Mouse (Mus musculus) lung, postnatal 36 days (tissue): ENCODE data around the gene Grap.
A peak's percentile ranks its signal among the peaks of the same experiment; 100 is the strongest.

Experiments
- DNase-seq: peaks from one replicate; pipeline ENCODE4 v3.0.0; 2022; ENCODE audit warnings: mixed read lengths

Gene Grap

DNA sequence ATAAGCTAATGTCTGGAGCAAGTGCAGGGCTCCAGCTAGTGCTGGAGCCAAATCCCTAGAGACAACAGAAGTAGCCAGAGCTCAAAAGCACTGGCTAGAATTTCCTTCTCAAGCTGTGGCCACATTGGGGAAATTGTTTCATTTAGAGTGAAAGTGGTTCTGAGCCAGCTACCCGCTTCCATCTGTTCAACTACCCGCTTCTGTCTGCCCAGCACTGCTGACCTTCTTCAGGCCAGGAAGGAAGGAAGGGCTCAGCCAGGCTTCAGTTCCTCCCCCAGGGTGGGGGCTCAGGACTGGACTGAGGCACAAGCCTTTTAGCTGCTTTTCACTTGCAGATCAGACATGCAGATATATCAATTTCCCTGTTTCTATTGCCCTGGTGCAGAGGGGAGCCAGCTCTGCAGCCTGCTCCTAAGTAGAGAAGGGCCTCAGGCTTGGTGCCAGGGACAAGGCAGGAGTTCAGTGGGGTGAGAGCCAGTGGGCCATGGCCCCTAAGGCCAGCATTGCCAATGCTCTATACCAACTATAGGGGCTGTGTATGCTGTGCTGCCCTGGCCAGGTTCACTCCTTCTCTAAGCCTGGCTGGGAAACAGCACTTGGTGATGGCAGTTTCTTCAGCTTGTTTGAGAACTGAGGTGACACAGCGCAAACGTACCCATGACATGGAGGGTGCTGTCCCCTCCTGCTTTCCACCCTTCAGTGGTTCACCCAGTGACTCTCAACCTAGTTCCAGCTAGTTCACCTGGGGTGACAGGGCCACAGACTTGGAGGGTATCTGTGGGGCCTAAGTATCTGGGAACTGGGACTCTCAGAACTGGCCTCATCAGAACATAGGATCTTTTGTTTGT lies 6.2 kb downstream of the Grap start:
- DNase-seq: peak; percentile 47

DNA sequence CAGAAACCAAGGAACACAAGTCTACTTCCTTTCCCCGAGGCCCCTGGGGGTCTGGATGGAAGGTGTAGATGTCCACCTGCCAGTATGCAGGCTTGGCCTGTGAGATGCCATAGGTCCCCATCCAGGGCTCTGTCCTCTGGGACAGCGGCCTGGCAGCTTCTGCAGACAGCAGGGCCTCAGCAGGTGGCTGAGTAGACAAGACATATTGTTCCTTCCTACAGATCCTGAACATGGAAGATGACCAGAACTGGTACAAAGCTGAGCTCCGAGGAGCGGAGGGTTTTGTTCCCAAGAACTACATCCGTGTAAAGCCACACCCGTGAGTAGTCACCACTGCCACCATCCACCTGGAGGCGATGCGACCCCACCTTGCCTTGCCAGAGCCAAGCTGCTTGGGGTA lies 6.9 kb downstream of the Grap start:
- DNase-seq: no peak

GRCm38 (mm10) chr11:61660806-61661392 lies 7.8 kb downstream of the Grap start:
- DNase-seq: no peak

DNA sequence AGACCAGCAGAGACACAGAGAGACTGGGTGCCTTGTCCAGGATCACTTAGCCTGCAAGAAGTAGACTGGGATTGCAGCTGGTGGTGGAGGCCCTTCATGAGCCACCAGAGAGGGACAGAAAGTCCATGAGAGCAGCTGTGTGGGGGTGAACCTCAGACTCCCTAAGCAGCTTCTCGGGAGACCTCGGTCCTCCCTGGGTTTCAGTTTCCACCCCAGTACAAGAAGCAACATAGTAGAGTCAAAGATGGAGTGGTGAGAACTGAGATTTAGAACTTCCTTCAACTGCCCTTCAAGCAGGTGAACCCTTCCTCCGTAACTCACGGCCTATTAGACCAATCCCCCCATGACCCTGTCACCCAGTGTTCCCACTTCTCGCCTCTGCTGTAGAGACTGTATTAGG lies 9.1 kb downstream of the Grap start:
- DNase-seq: no peak

- DNase-seq: no peak
These were observed 12.3 kb downstream of the Grap start for GRCm38 (mm10) chr11:61665401-61665800.

DNA sequence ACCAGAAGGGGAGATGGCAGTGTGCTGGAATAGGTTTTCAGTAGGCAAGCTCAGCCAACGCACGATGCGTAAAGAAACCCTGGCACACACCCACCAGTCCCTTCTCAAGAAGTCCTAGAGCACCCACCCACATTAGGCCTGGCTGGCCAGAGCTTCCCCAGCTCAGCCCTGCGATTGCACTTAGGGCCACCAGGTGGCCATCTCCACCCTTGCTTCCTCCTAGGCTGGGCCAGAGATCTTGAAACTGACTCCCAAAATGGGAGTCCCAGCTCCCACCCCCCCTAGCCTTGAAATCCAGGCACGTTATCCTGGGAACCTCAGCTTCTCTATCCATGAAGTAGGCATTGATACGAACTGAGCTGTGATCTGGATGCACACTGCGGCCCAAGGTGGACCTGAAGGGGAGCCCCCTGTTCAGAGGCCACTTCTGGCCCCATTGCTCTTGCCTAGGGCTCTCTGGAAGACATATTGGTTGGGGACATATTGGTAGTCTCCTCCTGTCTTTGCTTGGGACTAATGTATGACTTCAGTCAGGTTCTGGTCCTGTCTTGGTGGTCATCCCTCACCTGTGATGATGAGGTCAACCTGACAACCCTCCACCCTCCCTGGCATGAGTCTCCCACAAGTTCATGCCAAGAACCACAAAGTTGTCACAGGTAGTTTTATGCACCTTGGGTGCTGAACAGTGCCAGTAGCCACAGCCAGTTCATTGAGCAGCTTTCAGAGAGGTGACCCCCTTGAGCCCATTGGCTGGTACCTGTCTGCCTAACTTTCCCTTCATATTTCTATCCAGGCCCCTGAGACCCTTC lies 13.1 kb downstream of the Grap start:
- peak; percentile 64 for DNase-seq

- DNase-seq: no peak
These were observed 14.2 kb downstream of the Grap start for GRCm38 (mm10) chr11:61667248-61667647.

GRCm38 (mm10) chr11:61667782-61668181 lies 14.7 kb downstream of the Grap start:
- no peak for DNase-seq

GRCm38 (mm10) chr11:61669492-61670490 lies 16.7 kb downstream of the Grap start:
- DNase-seq: peak; percentile 32

DNA sequence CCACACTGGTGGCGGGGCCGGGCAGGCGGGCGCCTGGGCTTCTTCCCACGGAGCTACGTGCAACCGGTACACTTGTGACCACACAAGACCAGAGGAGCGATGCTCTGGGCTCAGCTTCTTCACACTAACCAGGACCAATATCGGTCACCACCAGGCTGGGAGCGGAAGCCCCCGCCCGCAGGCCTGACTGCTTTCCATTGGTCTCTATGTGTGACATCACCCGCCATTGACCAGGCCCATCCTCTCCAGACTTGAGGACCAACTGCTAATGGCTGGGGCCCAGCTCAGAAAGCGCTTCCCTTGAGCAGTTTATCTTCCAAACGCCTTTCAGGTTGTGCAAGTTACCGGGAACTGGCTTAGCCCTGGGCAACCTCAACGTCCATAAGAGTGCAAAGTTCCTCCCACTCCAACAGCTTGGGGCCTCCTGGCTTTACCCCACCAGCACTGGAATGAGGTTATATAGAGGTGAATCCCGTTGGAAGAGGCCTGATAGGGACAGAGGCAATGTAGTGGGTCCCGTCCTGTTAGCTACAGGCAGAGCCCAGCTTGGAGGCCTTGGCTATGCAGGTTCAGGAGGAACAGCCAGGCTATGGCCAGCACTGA lies 18.8 kb downstream of the Grap start:
- no peak for DNase-seq

DNA sequence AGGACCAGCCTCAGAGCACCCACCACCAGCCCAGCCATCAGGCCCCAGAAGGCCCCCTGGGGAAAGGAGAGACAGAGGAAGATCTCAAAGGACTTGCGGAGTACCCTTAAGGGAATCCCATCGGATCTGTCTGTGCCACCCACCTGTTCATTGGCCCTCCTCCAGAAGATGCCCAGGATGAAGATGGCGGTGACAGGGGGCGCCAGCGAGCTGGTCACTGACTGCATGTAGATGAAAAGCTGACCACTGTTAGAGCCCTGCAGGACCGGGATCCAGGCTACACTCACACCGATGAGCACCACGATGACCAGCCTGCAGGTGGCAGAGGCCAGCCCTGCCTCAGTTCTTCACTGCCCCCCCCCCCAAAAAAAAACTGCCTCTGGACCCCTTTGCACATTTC lies 20.6 kb downstream of the Grap start:
- peak; percentile 72 for DNase-seq

- DNase-seq: no peak
These were observed 21.2 kb downstream of the Grap start for GRCm38 (mm10) chr11:61674151-61674838.

DNA sequence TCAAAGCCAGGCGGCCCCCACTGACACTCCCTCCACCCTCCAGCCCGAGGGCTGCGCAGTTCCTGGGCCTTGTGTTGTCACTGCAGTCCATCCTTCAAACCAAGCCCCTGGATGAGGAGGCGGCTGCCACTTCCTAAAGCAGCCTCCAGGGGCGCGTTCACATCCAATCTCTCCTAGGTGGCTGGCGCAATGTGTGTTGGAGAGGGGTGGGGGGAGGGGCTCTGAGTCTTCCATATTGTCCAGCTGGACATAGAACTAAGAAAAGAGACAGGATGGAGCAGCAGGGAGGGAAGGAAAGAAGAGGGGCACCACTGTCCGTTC lies 21.7 kb downstream of the Grap start:
- DNase-seq: peak; percentile 40

- no peak for DNase-seq
These were observed 22.3 kb downstream of the Grap start for GRCm38 (mm10) chr11:61675332-61675731.

DNA sequence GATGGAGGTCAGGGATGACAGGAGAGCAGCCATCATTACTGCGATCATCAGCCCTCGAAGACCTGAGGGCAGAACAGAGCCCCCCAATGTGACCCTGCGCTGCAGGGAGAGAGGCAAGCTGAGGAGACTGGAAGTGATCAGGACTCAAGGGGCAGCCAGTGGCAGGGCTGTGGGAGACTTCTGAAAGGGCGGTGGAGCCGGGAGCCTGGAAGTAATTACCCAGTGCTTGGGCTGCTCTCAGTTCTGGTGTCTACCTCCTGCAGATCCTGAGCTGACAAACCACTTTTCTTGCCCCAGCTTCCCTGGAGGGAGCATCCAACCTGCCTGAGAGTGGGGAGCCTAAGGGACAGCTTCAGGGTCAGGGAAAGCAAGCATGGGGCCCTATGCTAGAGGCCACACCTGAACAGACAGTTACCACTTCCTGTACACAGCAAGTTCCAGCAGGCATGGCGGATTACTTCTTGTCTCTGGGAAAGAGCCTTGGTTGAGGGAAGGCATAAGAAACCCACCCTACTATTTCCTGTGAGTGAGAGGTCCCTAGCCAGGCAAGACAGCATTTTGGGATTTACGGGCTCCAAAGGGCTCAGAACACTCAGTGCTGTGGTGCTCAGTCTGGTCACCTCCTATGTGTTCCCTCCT lies 23.3 kb downstream of the Grap start:
- DNase-seq: no peak

DNA sequence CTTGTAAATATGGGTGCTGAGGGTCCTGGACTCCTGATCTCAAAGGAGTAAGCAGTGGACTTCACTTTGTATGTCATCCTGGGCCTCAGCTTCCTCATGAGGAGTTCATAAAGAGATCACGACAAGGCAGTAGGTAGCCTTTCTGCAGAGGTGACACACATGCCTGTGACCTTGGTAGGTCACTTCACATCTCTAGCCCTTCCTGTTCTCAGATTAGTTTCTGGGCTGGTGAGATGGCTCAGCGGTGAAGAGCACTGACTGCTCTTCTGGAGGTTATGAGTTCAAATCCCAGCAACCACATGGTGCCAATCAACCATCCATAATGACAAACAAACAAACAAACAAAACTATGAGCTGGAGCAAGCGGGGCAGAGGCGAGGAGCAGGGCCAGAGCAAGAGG lies 24.6 kb downstream of the Grap start:
- DNase-seq: no peak

GRCm38 (mm10) chr11:61679091-61679866 lies 26.2 kb downstream of the Grap start:
- DNase-seq: no peak

- DNase-seq: peak; percentile 84
These were observed 31.1 kb downstream of the Grap start, which contains the start of gene Fam83g for GRCm38 (mm10) chr11:61683907-61684731. Gene Fam83g (plus strand): TSS chr11:61684091.

GRCm38 (mm10) chr11:61685119-61685725 lies 32.2 kb downstream of the Grap start:
- peak; percentile 37 for DNase-seq
